Mouse (Mus musculus) midbrain, embryonic 10.5 days (tissue): Measurements from ENCODE around the gene Uspl1. TPM values are rescaled to one million over a fixed set of nuclear protein-coding genes. Genes with fewer than 3 reads are reported as not detected.
A peak's percentile ranks its signal among the peaks of the same experiment; 100 is the strongest.

ENCODE experiments used
- DNase-seq: peaks from one replicate; pipeline ENCODE4 v3.0.0-alpha.2; 2017; ENCODE audit warnings: low spot score
- H3K27ac ChIP-seq: fragments of 300-500 bp; sonication (generic); replicated peaks from 2 replicates; pipeline ENCODE4 v1.5.1; 2016; ENCODE audit warnings: mild to moderate bottlenecking
- H3K27me3 ChIP-seq: fragments of 300-500 bp; sonication (generic); 2 replicates; pipeline ENCODE4 v1.6.1; 2016; ENCODE audit warnings: low read depth, mild to moderate bottlenecking; ENCODE audit not compliant: poor library complexity, severe bottlenecking
- H3K36me3 ChIP-seq: fragments of 300-500 bp; sonication (generic); 2 replicates; pipeline ENCODE4 v1.6.1; 2016; ENCODE audit warnings: mild to moderate bottlenecking, moderate library complexity
- H3K4me1 ChIP-seq: fragments of 300-500 bp; sonication (generic); 2 replicates; pipeline ENCODE4 v1.6.1; 2016
- H3K4me3 ChIP-seq: fragments of 300-500 bp; sonication (generic); 2 replicates; pipeline ENCODE4 v1.5.1; 2016; ENCODE audit warnings: mild to moderate bottlenecking, moderate library complexity
- H3K9me3 ChIP-seq: fragments of 300-500 bp; sonication (generic); replicated peaks from 2 replicates; pipeline ENCODE4 v1.6.1; 2016; ENCODE audit warnings: mild to moderate bottlenecking
- WGBS: fragments of 180-500 bp; shearing (Covaris S2); methylation state at CpG from one replicate; pipeline ENCODE4 v1.1.7; 2016; 5-methylcytosine and 5-hydroxymethylcytosine counted together
- microRNA-seq: library from miRNA; unstranded; fragments of <30 nt; microRNA quantifications from one replicate; pipeline ENCODE4, GENCODE M21; 2017
- polyA plus RNA-seq: library from polyadenylated mRNA; unstranded; fragments of >200 nt; fragmentation: Nextera tagmentation; extraction: Ambion mirVana; gene quantifications from 2 replicates; pipeline ENCODE4 v1.2.1, GENCODE M21; 2016

Uspl1 gene
- polyA plus RNA-seq, 1 experiment from 2014 or later = 71.6 TPM

GRCm38 (mm10) chr5:149253491-149253890, 69.3 kb downstream of the Uspl1 start:
- no peak overlapping the region for H3K4me3 ChIP-seq
- no peaks in the 10 kb centered on the region for H3K9me3 ChIP-seq
- H3K4me1 ChIP-seq = peaks cover 12% of the 10 kb centered on the region
- no peaks in the 10 kb centered on the region for H3K27me3 ChIP-seq
- 67% methylated on average over 2 of the region's 2 CpGs for WGBS
- no peak overlapping the region for H3K27ac ChIP-seq
- no peaks in the 10 kb centered on the region for H3K36me3 ChIP-seq
- no peak for DNase-seq

DNA sequence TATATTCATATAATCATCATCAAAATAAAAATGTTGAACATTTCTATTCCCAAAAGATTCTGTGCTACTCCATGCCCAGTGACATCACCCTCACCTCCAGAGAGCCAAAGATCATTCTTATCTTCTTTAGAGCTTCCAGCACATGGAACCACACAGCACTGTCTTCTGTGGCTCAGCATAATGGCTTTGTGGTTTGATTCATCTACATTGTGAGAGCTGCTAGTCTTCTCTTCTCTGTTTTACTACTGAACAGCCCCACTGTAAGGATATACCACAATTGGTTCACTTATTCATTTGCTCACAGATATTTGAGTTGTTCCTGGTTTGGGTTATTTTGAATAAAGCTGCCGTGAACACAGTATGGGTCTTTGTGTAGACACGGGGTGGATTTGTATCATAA, 71.4 kb downstream of the Uspl1 start:
- DNase-seq = no peak
- WGBS = 86% methylated on average over 2 of the region's 2 CpGs
- H3K4me3 ChIP-seq = no peak overlapping the region
- no peaks in the 10 kb centered on the region for H3K9me3 ChIP-seq
- no peaks in the 10 kb centered on the region for H3K36me3 ChIP-seq
- H3K27ac ChIP-seq = no peak overlapping the region
- peaks cover 23% of the 10 kb centered on the region for H3K4me1 ChIP-seq
- H3K27me3 ChIP-seq = no peaks in the 10 kb centered on the region

DNA sequence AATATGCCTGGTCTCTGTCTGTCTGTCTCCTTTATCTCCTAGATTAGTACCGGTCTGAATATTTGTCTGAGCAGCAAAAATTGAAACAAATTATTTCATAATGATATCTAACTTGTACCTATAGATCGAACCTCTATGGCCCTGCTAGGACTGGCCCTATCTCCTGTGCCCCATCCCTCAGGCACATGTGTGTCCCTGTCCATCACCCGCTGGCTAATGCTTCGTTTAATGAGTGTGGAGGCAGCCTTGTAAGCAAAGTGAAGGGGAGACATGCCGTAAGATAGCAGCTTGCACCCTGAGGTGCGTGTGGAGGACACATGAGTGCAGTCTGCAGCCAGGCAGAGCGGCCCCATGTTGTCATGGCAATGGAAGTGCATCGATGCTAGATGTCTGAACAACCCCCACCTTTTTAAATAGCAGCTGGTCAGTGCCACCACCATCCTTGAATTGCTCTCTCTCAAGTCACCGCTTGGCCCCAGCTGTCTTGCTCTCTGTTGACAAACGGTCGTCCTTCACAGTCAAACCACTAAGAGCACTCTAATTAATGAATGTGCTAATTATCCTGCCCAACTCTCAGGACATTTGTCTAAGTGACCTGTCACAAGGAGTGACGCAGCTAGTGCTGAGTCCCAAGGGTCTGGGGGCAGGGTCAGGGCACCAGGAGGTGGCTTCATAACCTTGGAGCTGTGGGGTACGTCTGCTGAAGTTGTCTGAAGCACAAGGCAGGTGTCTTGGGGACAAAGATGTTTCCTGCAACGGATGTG, 73.5 kb downstream of the Uspl1 start:
- peak; percentile 27 for DNase-seq
- Histone ChIP-seq H3K4me3 (no peak overlapping the region), H3K27me3 (no peaks in the 10 kb centered on the region), H3K27ac (peak overlapping the region; percentile 46), H3K36me3 (no peaks in the 10 kb centered on the region), H3K4me1 (peaks cover 23% of the 10 kb centered on the region), H3K9me3 (no peaks in the 10 kb centered on the region)
- WGBS = 76% methylated on average over 14 of the region's 14 CpGs

DNA sequence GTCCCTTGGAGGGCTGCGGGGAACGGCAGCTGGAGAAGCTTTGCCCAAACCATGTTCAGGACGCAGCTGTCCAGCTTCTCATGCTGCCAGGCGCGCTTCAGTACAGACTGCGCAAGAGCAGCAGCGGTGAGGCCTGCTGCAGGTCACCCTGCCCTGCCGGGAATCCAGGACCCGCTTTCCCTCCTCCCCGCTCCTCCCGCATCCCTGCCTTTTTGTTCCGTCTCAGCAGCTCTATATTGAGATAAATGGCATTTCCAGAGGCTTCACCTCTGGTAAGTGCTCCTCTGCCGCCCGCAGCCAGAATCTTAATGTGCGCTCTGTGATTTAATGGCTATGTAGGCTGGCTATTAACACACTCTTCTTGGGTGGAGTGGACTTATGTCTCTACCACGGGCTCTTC, 74.9 kb downstream of the Uspl1 start:
- Histone ChIP-seq H3K27ac (peak overlapping the region; percentile 49), H3K9me3 (no peaks in the 10 kb centered on the region), H3K27me3 (no peaks in the 10 kb centered on the region), H3K36me3 (no peaks in the 10 kb centered on the region), H3K4me3 (no peak overlapping the region; the same call in 1 of the 2 replicates), H3K4me1 (peaks cover 23% of the 10 kb centered on the region)
- DNase-seq = peak; percentile 16
- WGBS = 57% methylated on average over 16 of the region's 16 CpGs

DNA sequence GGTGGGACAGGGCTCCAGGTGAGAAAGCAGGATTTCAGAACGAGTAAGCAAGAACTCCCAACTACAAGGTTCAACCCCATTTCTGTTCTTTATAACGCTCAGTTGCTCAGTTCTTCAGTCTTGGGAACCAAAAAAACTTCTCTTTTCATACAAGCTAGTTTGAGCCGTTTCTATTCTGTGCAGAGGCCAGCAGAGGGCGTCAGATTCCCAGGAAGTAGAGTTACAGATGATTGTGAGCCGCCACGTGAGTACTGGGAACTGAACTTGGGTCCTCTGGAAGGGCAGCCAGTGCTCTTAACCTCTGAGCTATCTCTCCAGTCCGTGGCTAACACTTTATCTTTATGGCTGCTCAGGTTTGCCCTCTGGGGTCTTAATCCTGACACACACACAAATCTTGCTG, 77.3 kb downstream of the Uspl1 start:
- H3K4me1 ChIP-seq = peaks cover 26% of the 10 kb centered on the region
- DNase-seq = no peak

GRCm38 (mm10) chr5:149261866-149262265, 77.7 kb downstream of the Uspl1 start:
- whole genome bisulfite sequencing = 63% methylated on average over 6 of the region's 6 CpGs

More for the DNA sequence above, 77.3 kb downstream of the Uspl1 start:
- no peaks in the 10 kb centered on the region for H3K9me3 ChIP-seq
- H3K36me3 ChIP-seq = no peaks in the 10 kb centered on the region
- no peak overlapping the region for H3K4me3 ChIP-seq
- H3K27ac ChIP-seq = no peak overlapping the region
- 74% methylated on average over 7 of the region's 7 CpGs for WGBS
- H3K27me3 ChIP-seq = no peaks in the 10 kb centered on the region

DNA sequence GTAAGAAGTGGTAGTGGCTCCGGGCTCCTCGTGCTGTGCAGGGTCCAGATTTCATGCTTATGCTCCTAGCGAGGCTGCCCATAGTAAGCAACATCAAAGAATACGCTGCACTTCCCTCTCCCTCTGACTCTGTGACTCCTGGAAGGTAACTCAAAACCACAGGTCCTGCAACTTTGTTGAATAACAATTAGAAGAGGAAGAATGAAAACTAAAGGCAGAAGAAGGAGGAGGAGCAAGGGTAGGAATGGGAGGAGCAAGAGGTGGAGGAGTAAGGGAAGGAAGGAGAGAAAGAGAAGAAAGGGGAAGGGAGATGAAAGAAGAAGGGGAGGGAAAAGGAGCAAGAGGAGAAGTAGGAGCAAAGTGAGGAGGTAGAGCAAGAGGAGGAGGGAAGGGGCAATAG, 80.3 kb downstream of the Uspl1 start, which contains the start of gene Alox5ap:
Gene Alox5ap (plus strand): TSS at position 363 of the 400 bp plus-strand sequence.
- no peak for DNase-seq
- 63% methylated on average over 4 of the region's 4 CpGs for WGBS

More at GRCm38 (mm10) chr5:149261866-149262265, 77.7 kb downstream of the Uspl1 start:
- H3K27me3 ChIP-seq = no peaks in the 10 kb centered on the region
- DNase-seq = no peak
- no peak overlapping the region for H3K4me3 ChIP-seq
- H3K27ac ChIP-seq = no peak overlapping the region
- no peaks in the 10 kb centered on the region for H3K36me3 ChIP-seq
- H3K4me1 ChIP-seq = peaks cover 26% of the 10 kb centered on the region
- no peaks in the 10 kb centered on the region for H3K9me3 ChIP-seq

DNA sequence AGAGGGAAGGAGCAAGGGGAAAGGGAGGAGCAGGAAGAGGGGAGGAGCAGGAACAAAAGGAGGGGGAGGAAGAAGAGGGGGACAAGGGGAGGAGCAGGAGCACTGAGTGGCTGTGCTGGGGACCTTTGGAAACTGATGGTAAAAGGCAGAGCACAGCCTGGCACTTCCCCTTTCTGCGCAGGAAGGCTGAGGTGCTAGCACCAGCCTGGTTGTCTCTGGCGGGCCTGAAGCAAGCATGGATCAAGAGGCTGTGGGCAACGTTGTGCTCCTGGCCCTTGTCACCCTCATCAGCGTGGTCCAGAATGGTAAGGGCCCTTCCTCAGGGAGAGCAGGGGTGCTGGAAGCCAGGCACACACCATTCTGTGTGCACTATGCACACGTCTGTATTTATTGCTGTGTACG, 80.7 kb downstream of the Uspl1 start:
- DNase-seq = no peak
- WGBS = 70% methylated on average over 6 of the region's 6 CpGs

More for the DNA sequence above, 80.3 kb downstream of the Uspl1 start, which contains the start of gene Alox5ap:
- H3K9me3 ChIP-seq = no peaks in the 10 kb centered on the region
- H3K27ac ChIP-seq = no peak within 1 kb of the TSS
- peaks cover 5% of the 10 kb centered on the region for H3K4me1 ChIP-seq
- no peak within 1 kb of the TSS for H3K4me3 ChIP-seq
- H3K27me3 ChIP-seq = no peaks in the 10 kb centered on the region
- no peaks in the 10 kb centered on the region for H3K36me3 ChIP-seq

More for the DNA sequence above, 80.7 kb downstream of the Uspl1 start:
- Histone ChIP-seq H3K27me3 (no peaks in the 10 kb centered on the region), H3K9me3 (no peaks in the 10 kb centered on the region), H3K36me3 (no peaks in the 10 kb centered on the region), H3K27ac (no peak overlapping the region), H3K4me3 (no peak overlapping the region), H3K4me1 (peaks cover 3% of the 10 kb centered on the region)

Small RNA genes within 50 kb of the gene (microRNA-seq; reads per million reads assigned to microRNA genes)
- gene Gm24105 = not detected

Other genes with a start within 250 kb of the Uspl1 start
- gene Gm42791, start 189.2 kb upstream of the Uspl1 start, polyA plus RNA-seq = 2.0 TPM in 1 of 2 replicates, not detected in the other
- gene Hmgb1, start 139 bp downstream of the Uspl1 start, polyA plus RNA-seq = 1,399 and 1,420 TPM in 2 replicates
- gene Alox5ap, start 80.4 kb downstream of the Uspl1 start, polyA plus RNA-seq = 4.8 and 6.2 TPM in 2 replicates
- gene Medag, start 227.4 kb downstream of the Uspl1 start, polyA plus RNA-seq = 0.32 and 0.57 TPM in 2 replicates